Mouse (Mus musculus) monocyte, adult 5-6 weeks (primary cell): ENCODE results near the gene Tcf19. TPM values are rescaled to one million over a fixed set of nuclear protein-coding genes. Genes with fewer than 3 reads are reported as not detected.

ENCODE experiments used
- ATAC-seq: fragments of 153-309, 156-312 bp; replicated peaks from 2 replicates; pipeline ENCODE4 v1.8.0; 2017; ENCODE audit warnings: mild to moderate bottlenecking; ENCODE audit not compliant: low TSS enrichment, insufficient number of reproducible peaks, severe bottlenecking, poor library complexity, low FRiP score
- total RNA-seq: library from RNA; stranded (forward); fragments of 200-1000, 200-491, 200-594 nt; gene quantifications from 3 replicates; pipeline ENCODE4 v1.2.3, GENCODE M21; 2017

The Tcf19 gene
- total RNA-seq, result 0.29 to 3.3 TPM (median 2.4 TPM) in 3 replicates

- peak; percentile 69 for ATAC-seq
These were observed at the start of gene Tcf19, which contains the start of gene Cchcr1 for GRCm38 (mm10) chr17:35516652-35517500. Gene Tcf19 (minus strand): TSS chr17:35516824. Gene Cchcr1 (plus strand): TSS chr17:35517100.

- no peak for ATAC-seq
These were observed 41.6 kb upstream of the Tcf19 start for GRCm38 (mm10) chr17:35558216-35558615.

GRCm38 (mm10) chr17:35557351-35557750, 40.7 kb upstream of the Tcf19 start:
- ATAC-seq, result no peak; the same call in 1 of the 2 replicates

- ATAC-seq, result peak; percentile 47; the same call in 1 of the 2 replicates
These were observed 40.2 kb upstream of the Tcf19 start for GRCm38 (mm10) chr17:35556812-35557211.

- no peak for ATAC-seq
These were observed 39.7 kb upstream of the Tcf19 start for GRCm38 (mm10) chr17:35556186-35556765.

GRCm38 (mm10) chr17:35554761-35555397, 38.3 kb upstream of the Tcf19 start:
- ATAC-seq, result no peak

- no peak for ATAC-seq
These were observed 37.7 kb upstream of the Tcf19 start for GRCm38 (mm10) chr17:35554321-35554720.

- no peak for ATAC-seq
These were observed 35.3 kb upstream of the Tcf19 start, which contains the start of gene Cdsn for GRCm38 (mm10) chr17:35551881-35552414. Gene Cdsn (plus strand): TSS chr17:35552128.

- no peak for ATAC-seq
These were observed 34.2 kb upstream of the Tcf19 start for GRCm38 (mm10) chr17:35550871-35551270.

- ATAC-seq, result no peak
These were observed 33.5 kb upstream of the Tcf19 start for GRCm38 (mm10) chr17:35550143-35550494.

GRCm38 (mm10) chr17:35549437-35550142, 33.0 kb upstream of the Tcf19 start:
- no peak for ATAC-seq

- no peak for ATAC-seq
These were observed 32.0 kb upstream of the Tcf19 start for GRCm38 (mm10) chr17:35548636-35549035.

GRCm38 (mm10) chr17:35547465-35547864, 30.8 kb upstream of the Tcf19 start:
- ATAC-seq, result no peak

GRCm38 (mm10) chr17:35544680-35545079, 28.1 kb upstream of the Tcf19 start:
- ATAC-seq, result peak; percentile 42; the same call in 1 of the 2 replicates

GRCm38 (mm10) chr17:35544001-35544400, 27.4 kb upstream of the Tcf19 start:
- no peak for ATAC-seq

- ATAC-seq, result no peak
These were observed 26.8 kb upstream of the Tcf19 start for GRCm38 (mm10) chr17:35543412-35543861.

GRCm38 (mm10) chr17:35542761-35543411, 26.3 kb upstream of the Tcf19 start:
- no peak for ATAC-seq

GRCm38 (mm10) chr17:35539540-35539939, 22.9 kb upstream of the Tcf19 start:
- no peak; the same call in 1 of the 2 replicates for ATAC-seq
